Mouse (Mus musculus) liver, embryonic 15.5 days (tissue): ENCODE results near the gene Nebl. TPM values are rescaled to one million over a fixed set of nuclear protein-coding genes. Genes with fewer than 3 reads are reported as not detected.

Experiments
- ATAC-seq: fragments of 200-750 bp; cut with Nextera tagmentation; 2 replicates; pipeline ENCODE4 v1.8.0; 2017; ENCODE audit warnings: moderate number of reproducible peaks, mild to moderate bottlenecking, moderate library complexity; ENCODE audit not compliant: insufficient read depth
- H3K27ac ChIP-seq: fragments of 300-500 bp; sonication (generic); replicated peaks from 2 replicates; pipeline ENCODE4 v1.5.1; 2015; ENCODE audit warnings: mild to moderate bottlenecking, inconsistent platforms
- H3K27me3 ChIP-seq: fragments of 300-500 bp; sonication (generic); 2 replicates; pipeline ENCODE4 v1.6.1; 2015; ENCODE audit warnings: mild to moderate bottlenecking, inconsistent platforms
- H3K36me3 ChIP-seq: fragments of 300-500 bp; sonication (generic); replicated peaks from 2 replicates; pipeline ENCODE4 v1.6.1; 2015; ENCODE audit warnings: moderate library complexity, mild to moderate bottlenecking, inconsistent platforms
- H3K4me1 ChIP-seq: fragments of 300-500 bp; sonication (generic); replicated peaks from 2 replicates; pipeline ENCODE4 v1.6.1; 2015; ENCODE audit warnings: inconsistent platforms
- H3K4me2 ChIP-seq: fragments of 300-500 bp; sonication (generic); 2 replicates; pipeline ENCODE4 v1.6.1; 2015; ENCODE audit warnings: moderate library complexity, mild to moderate bottlenecking, inconsistent platforms
- H3K4me3 ChIP-seq: fragments of 300-500 bp; sonication (generic); replicated peaks from 2 replicates; pipeline ENCODE4 v1.5.1; 2015; ENCODE audit warnings: mild to moderate bottlenecking, inconsistent platforms
- H3K9ac ChIP-seq: fragments of 300-500 bp; sonication (generic); 2 replicates; pipeline ENCODE4 v1.6.1; 2015; ENCODE audit warnings: moderate library complexity, mild to moderate bottlenecking, inconsistent platforms
- H3K9me3 ChIP-seq: fragments of 300-500 bp; sonication (generic); replicated peaks from 2 replicates; pipeline ENCODE4 v1.6.1; 2016; ENCODE audit warnings: inconsistent platforms
- WGBS: fragments of 180-500 bp; shearing (Covaris S2); methylation state at CpG from one replicate; pipeline ENCODE4 v1.1.7; 2015; ENCODE audit warnings: mixed read lengths; ENCODE audit not compliant: insufficient replicate concordance; 5-methylcytosine and 5-hydroxymethylcytosine counted together
- polyA plus RNA-seq: library from polyadenylated mRNA; unstranded; fragments of >200 nt; fragmentation: Nextera tagmentation; extraction: Ambion mirVana; gene quantifications from 2 replicates; pipeline ENCODE4 v1.2.1, GENCODE M21; 2015

Nebl gene
- polyA plus RNA-seq, 1 experiment from 2014 or later, result 0.30 TPM

- H3K9me3 ChIP-seq, result no peaks in the 10 kb centered on the region
- peak overlapping the region; percentile 70 for H3K4me2 ChIP-seq
- 0 out of 2 replicates have a peak overlapping the region, but pooled peaks have one; percentile 48 for H3K4me3 ChIP-seq
- H3K27ac ChIP-seq, result no peak overlapping the region
- H3K9ac ChIP-seq, result no peak overlapping the region
- peaks cover 8% of the 10 kb centered on the region; the same call in 1 of the 2 replicates for H3K4me1 ChIP-seq
- H3K36me3 ChIP-seq, result no peaks in the 10 kb centered on the region
- no peak for ATAC-seq
- H3K27me3 ChIP-seq, result peaks cover 57% of the 10 kb centered on the region
- WGBS, result 6% methylated on average over 25 of the region's 25 CpGs
Measured at GRCm38 (mm10) chr2:17729770-17730647, 1.3 kb downstream of the Nebl start.

- no peaks in the 10 kb centered on the region for H3K36me3 ChIP-seq
- H3K27me3 ChIP-seq, result peaks cover 14% of the 10 kb centered on the region
- no peaks in the 10 kb centered on the region for H3K4me1 ChIP-seq
- no peak overlapping the region for H3K9ac ChIP-seq
- no peak overlapping the region for H3K27ac ChIP-seq
- ATAC-seq, result no peak
- H3K9me3 ChIP-seq, result no peaks in the 10 kb centered on the region
- H3K4me2 ChIP-seq, result no peak overlapping the region
- H3K4me3 ChIP-seq, result no peak overlapping the region
- WGBS, result 66% methylated on average over 5 of the region's 5 CpGs
Measured at GRCm38 (mm10) chr2:17724405-17724804, 6.9 kb downstream of the Nebl start.

DNA sequence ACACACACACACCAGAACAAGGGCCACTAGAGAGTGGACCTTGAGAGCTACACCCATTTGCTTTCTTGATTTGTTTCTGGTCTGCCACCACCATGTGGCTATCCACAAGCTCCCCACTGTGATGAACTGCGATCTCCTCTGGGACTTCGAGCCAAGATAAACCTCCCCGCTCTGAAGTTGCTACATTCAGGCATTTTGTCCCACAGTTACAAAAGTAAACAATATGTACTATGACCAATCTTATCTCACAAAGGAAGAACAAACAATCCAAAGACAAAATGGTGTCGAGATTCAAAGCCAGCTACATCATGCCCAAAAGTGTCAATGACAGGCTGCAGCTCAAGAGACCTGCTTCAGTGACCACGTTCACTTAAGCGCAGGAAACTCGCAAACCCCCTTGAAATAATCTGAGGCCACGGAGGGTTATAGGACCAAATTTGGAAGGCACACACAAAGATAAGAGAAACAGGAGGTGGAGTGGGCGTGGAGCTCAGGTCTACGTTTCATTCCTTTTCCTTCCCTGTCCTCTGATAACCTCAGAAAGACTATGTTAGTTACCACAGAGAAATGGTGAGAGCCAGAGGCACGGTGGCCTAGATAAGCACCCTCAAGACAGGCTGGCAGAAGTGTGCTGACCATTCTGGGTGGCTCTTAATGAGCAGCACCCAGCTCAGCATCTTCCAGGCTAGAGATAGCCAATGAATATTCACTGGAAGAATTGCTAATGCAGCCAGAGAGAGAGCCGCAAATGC is 7.8 kb downstream of the Nebl start:
- Histone ChIP-seq H3K27me3 (0 out of 2 replicates have a peak, but pooled peaks cover 5% of the 10 kb centered on the region), H3K27ac (no peak overlapping the region), H3K4me1 (no peaks in the 10 kb centered on the region), H3K36me3 (no peaks in the 10 kb centered on the region), H3K4me3 (no peak overlapping the region), H3K9me3 (no peaks in the 10 kb centered on the region), H3K4me2 (no peak overlapping the region), H3K9ac (no peak overlapping the region)
- 24% methylated on average over 12 of the region's 12 CpGs for WGBS
- no peak for ATAC-seq

GRCm38 (mm10) chr2:17721177-17721715 is 10.0 kb downstream of the Nebl start:
- Histone ChIP-seq H3K4me3 (no peak overlapping the region), H3K4me1 (no peaks in the 10 kb centered on the region), H3K27me3 (no peaks in the 10 kb centered on the region), H3K9ac (no peak overlapping the region), H3K27ac (no peak overlapping the region), H3K4me2 (no peak overlapping the region), H3K9me3 (no peaks in the 10 kb centered on the region), H3K36me3 (no peaks in the 10 kb centered on the region)
- WGBS, result 45% methylated on average over 6 of the region's 6 CpGs
- ATAC-seq, result no peak

DNA sequence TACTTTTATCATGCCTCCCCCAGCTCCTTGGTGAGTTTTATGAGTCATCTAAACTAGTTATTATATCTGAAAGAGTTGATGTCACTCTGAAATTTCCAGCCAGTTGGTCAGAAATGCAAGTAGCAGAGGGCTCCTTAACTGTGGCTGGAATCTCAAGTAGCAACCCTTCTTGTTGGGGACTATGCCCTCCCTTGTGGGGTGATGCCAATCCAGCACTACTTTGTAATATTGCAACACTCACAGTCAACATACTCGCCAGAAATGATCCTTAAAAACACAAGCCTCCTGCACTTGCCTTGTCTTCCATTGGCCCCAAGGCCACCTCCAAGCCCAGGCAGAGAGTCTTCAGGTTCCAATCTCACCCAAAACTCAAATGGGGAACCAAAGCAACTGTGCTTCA is 13.0 kb downstream of the Nebl start:
- H3K27ac ChIP-seq, result no peak overlapping the region
- no peak for ATAC-seq
- H3K9ac ChIP-seq, result no peak overlapping the region
- H3K9me3 ChIP-seq, result no peaks in the 10 kb centered on the region
- no peaks in the 10 kb centered on the region for H3K27me3 ChIP-seq
- H3K4me3 ChIP-seq, result no peak overlapping the region
- H3K4me2 ChIP-seq, result no peak overlapping the region
- no peaks in the 10 kb centered on the region for H3K36me3 ChIP-seq
- WGBS, result 42% methylated on average over 1 of the region's 1 CpGs
- no peaks in the 10 kb centered on the region for H3K4me1 ChIP-seq

- WGBS, result 43% methylated on average over 2 of the region's 2 CpGs
- Histone ChIP-seq H3K9me3 (no peaks in the 10 kb centered on the region), H3K27me3 (no peaks in the 10 kb centered on the region), H3K36me3 (no peaks in the 10 kb centered on the region), H3K4me3 (no peak overlapping the region), H3K4me2 (no peak overlapping the region), H3K4me1 (no peaks in the 10 kb centered on the region), H3K9ac (no peak overlapping the region), H3K27ac (no peak overlapping the region)
- ATAC-seq, result no peak
Measured at GRCm38 (mm10) chr2:17717200-17717599, 14.1 kb downstream of the Nebl start.

- Histone ChIP-seq H3K9ac (no peak overlapping the region), H3K4me3 (no peak overlapping the region), H3K4me1 (no peaks in the 10 kb centered on the region), H3K36me3 (no peaks in the 10 kb centered on the region), H3K27ac (no peak overlapping the region), H3K27me3 (no peaks in the 10 kb centered on the region), H3K9me3 (no peaks in the 10 kb centered on the region), H3K4me2 (no peak overlapping the region)
- 56% methylated on average over 9 of the region's 9 CpGs for WGBS
- ATAC-seq, result no peak
Measured at GRCm38 (mm10) chr2:17715149-17715767, 16.0 kb downstream of the Nebl start.

- Histone ChIP-seq H3K36me3 (no peaks in the 10 kb centered on the region), H3K27me3 (no peaks in the 10 kb centered on the region), H3K9ac (no peak overlapping the region), H3K9me3 (no peaks in the 10 kb centered on the region), H3K4me1 (no peaks in the 10 kb centered on the region), H3K4me3 (no peak overlapping the region), H3K27ac (no peak overlapping the region), H3K4me2 (no peak overlapping the region)
- no peak for ATAC-seq
- WGBS, result 73% methylated on average over 14 of the region's 14 CpGs
Measured at GRCm38 (mm10) chr2:17714661-17715060, 16.6 kb downstream of the Nebl start.

GRCm38 (mm10) chr2:17714124-17714523 is 17.1 kb downstream of the Nebl start:
- Histone ChIP-seq H3K4me3 (no peak overlapping the region), H3K27ac (no peak overlapping the region), H3K36me3 (no peaks in the 10 kb centered on the region), H3K27me3 (no peaks in the 10 kb centered on the region), H3K4me1 (no peaks in the 10 kb centered on the region), H3K9ac (no peak overlapping the region), H3K4me2 (no peak overlapping the region), H3K9me3 (no peaks in the 10 kb centered on the region)
- ATAC-seq, result no peak
- 48% methylated on average over 4 of the region's 4 CpGs for WGBS

- H3K27ac ChIP-seq, result no peak overlapping the region
- no peaks in the 10 kb centered on the region for H3K27me3 ChIP-seq
- H3K4me3 ChIP-seq, result no peak overlapping the region
- H3K4me1 ChIP-seq, result no peaks in the 10 kb centered on the region
- H3K9me3 ChIP-seq, result no peaks in the 10 kb centered on the region
- WGBS, result 70% methylated on average over 5 of the region's 5 CpGs
- H3K36me3 ChIP-seq, result no peaks in the 10 kb centered on the region
- no peak for ATAC-seq
- H3K9ac ChIP-seq, result no peak overlapping the region
- H3K4me2 ChIP-seq, result no peak overlapping the region
Measured at GRCm38 (mm10) chr2:17711216-17711615, 20.0 kb downstream of the Nebl start.

DNA sequence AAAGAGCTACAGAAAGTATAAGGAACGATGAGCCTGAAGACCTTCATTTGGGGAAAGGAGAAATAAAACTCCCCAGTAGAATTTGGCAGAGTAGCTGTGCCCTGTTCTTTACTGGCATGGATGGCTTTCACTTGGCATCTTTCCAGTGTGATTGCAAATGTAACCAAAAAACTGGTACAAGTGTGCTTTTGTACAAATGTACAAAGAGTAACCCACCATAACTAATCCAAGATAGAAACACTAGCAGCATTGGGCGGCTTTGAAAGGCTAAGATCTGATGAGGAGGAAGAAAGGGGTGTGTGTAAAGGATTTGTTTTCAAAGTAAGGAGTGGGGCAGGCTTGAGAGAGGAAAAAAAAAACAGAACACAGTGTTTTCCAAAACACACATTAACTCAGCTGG is 21.2 kb downstream of the Nebl start:
- no peak for ATAC-seq
- Histone ChIP-seq H3K27ac (no peak overlapping the region), H3K36me3 (no peaks in the 10 kb centered on the region), H3K9me3 (no peaks in the 10 kb centered on the region), H3K4me3 (no peak overlapping the region), H3K27me3 (no peaks in the 10 kb centered on the region), H3K4me2 (no peak overlapping the region), H3K9ac (no peak overlapping the region), H3K4me1 (no peaks in the 10 kb centered on the region)
- 62% methylated on average over 2 of the region's 2 CpGs for WGBS
